Mouse (Mus musculus): ENCODE data around the gene Apbb2.

DNA sequence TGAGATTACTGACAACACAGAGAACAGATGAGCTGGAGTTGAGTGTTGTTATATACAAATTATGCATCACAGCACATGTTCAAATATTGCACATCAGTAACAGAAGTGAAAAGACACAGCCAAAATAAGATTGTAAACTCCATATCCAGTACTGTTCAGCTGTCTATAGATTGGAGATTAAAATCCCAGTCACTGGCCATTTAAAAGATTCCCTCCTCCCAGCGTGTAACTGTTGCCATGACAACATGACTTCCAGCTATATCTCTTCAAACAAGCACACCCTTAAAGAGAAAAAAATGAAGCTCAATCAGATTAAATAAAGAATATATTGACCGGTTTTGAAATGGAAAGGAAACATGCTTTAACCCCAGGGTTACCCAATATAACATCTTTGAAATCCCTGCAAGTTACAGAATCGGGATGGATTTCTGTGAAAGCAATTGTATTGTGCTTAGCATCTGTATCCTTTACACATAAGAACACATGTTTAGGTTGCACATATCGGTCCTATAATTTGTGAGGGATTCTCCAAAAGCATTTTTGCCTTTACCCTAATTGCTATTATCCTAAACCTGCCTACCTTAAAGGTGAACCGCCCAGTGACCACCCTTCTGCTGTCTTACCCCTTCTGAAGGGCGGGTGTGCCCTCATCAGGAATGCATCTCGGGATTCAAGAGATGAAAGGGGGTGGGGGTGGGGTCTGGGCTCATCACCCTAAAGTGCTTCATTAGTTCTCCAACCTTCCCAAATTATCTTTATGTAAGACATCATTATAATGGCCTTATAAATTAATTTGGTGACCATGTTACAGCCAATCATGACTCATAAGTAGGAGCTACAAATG lies 202.7 kb downstream of the Apbb2 start:
- TF ChIP-seq CTCF (IDR thresholded peaks at IDR 0.05; ENCODE audit: control insufficient read depth, insufficient read depth, insufficient replicate concordance, low read depth, low read length) (no peak), POLR2A (IDR thresholded peaks at IDR 0.05; ENCODE audit: control insufficient read depth, low read depth, low read length) (no peak)
